In the genomic region with DNA sequence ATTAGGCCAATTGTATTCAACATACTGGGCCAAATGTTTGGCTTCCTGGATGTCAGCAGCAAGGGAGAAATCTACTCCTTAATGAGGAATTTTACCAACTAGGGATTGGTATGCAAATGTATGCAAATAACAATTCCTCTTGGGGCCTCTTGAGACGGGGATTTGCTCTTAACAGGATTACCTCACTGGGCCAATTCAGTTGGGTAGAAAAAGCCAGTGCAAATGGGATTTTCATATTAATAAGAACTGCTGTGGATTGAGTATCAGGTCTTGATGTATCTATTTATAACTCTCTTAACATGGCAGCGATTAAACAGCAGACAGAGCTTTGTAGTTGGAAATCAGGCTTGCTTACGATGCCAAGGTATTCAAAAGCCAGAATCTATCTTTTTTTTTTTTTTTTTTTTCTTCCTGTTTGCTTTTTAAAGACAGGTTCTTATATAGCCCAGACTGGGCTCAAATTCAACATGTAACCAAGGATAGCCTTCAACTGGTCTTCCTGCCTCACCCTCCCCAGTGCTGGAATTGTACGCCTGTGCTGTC, we compare ENCODE assay signal across 20 mouse cellular contexts.
DNase-seq lines count a peak whose midpoint lies in the region; ATAC-seq and TF ChIP-seq lines count a peak whose summit lies in the region.
"Had no signal": no experiment of that assay in that cellular context is flagged by ENCODE, and none has a peak within 500 bp of the region (broad histone marks: within the 10 kb centered on the region; RNA-seq: fewer than 3 reads in every experiment).

No protein-coding gene starts in this region.

- no peak overlapping the region for H3K27ac ChIP-seq in MEL (ENCODE audit: control insufficient read depth, low read depth, low read length)
- peak overlapping the region; percentile 64; the same call in 1 of the 2 replicates for H3K27ac ChIP-seq in forebrain, postnatal 0 days (ENCODE audit: low read depth, low read length)
- H3K27ac ChIP-seq in midbrain, embryonic 13.5 days = peak overlapping the region; percentile 52
- H3K27ac ChIP-seq: embryonic facial prominence, embryonic 10.5 days; intestine, embryonic 15.5 days; kidney, embryonic 15.5 days; macrophage; neural tube, embryonic 15.5 days; stomach, embryonic 15.5 days had no signal

- TF ChIP-seq RAD21 in MEL (IDR thresholded peaks at IDR 0.05; ENCODE audit: low read depth, low read length) = no peak

- no peak for TF ChIP-seq CTCF in MEL (IDR thresholded peaks at IDR 0.05 in 2 of 3, conservative IDR thresholded peaks at IDR 0.05 in 1 of 3; ENCODE audit: control insufficient read depth in 1 of 3, insufficient read depth in 1 of 3, low read depth in 2 of 3, low read length in 3 of 3, poor library complexity in 1 of 3, severe bottlenecking in 1 of 3)
- TF ChIP-seq CTCF in forebrain, postnatal 0 days (IDR thresholded peaks at IDR 0.05; ENCODE audit: low read depth) = no peak

- TF ChIP-seq EP300 in MEL (IDR thresholded peaks at IDR 0.05; ENCODE audit: low read depth in 1 of 2, low read length in 2 of 2) = no peak

- H3K36me3 ChIP-seq in MEL (ENCODE audit: control insufficient read depth in 1 of 2, insufficient read depth in 2 of 2, low read length in 2 of 2) = peaks cover 0 to 10% of the 10 kb centered on the region in 2 experiments; a peak in 2 of 4 replicates
- H3K36me3 ChIP-seq in forebrain, postnatal 0 days (ENCODE audit: insufficient read depth) = no peaks in the 10 kb centered on the region
- H3K36me3 ChIP-seq in midbrain, embryonic 13.5 days = no peaks in the 10 kb centered on the region
- H3K36me3 ChIP-seq: embryonic facial prominence, embryonic 10.5 days; intestine, embryonic 15.5 days; kidney, embryonic 15.5 days; neural tube, embryonic 15.5 days; stomach, embryonic 15.5 days had no signal

- peak overlapping the region; percentile 46 to 58 for H3K4me3 ChIP-seq in MEL (ENCODE audit: control insufficient read depth in 1 of 2, insufficient read depth in 1 of 2, low read depth in 2 of 2, low read length in 2 of 2)
- H3K4me3 ChIP-seq in forebrain, postnatal 0 days (ENCODE audit: low read depth, low read length) = no peak overlapping the region
- no peak overlapping the region for H3K4me3 ChIP-seq in midbrain, embryonic 13.5 days (replicated peaks)
- H3K4me3 ChIP-seq: embryonic facial prominence, embryonic 10.5 days; intestine, embryonic 15.5 days; kidney, embryonic 15.5 days; neural tube, embryonic 15.5 days; stomach, embryonic 15.5 days had no signal

- no peak for TF ChIP-seq POLR2A in MEL (IDR thresholded peaks at IDR 0.05; ENCODE audit: control insufficient read depth in 1 of 2, insufficient read depth in 1 of 2, low read depth in 1 of 2, low read length in 2 of 2, poor library complexity in 1 of 2)

- H3K79me2 ChIP-seq in MEL (ENCODE audit: control insufficient read depth, insufficient read depth, low read length, poor library complexity) = no peaks in the 10 kb centered on the region

- peak overlapping the region; percentile 45 for H3K9ac ChIP-seq in MEL (ENCODE audit: control insufficient read depth, low read depth, low read length, poor library complexity, severe bottlenecking)
- H3K9ac ChIP-seq in forebrain, postnatal 0 days = no peak overlapping the region
- H3K9ac ChIP-seq in midbrain, embryonic 13.5 days (replicated peaks) = no peak overlapping the region
- H3K9ac ChIP-seq: intestine, embryonic 15.5 days; kidney, embryonic 15.5 days; neural tube, embryonic 15.5 days; stomach, embryonic 15.5 days had no signal

- 16% methylated on average over 4 of the region's 4 CpGs for WGBS in forebrain, postnatal 0 days
- WGBS in midbrain, embryonic 13.5 days = 13% methylated on average over 4 of the region's 4 CpGs

- H3K4me2 ChIP-seq in forebrain, postnatal 0 days (ENCODE audit: low read depth) = no peak overlapping the region
- H3K4me2 ChIP-seq in midbrain, embryonic 13.5 days (replicated peaks) = no peak overlapping the region
- H3K4me2 ChIP-seq: intestine, embryonic 15.5 days; kidney, embryonic 15.5 days; neural tube, embryonic 15.5 days; stomach, embryonic 15.5 days had no signal

- no peaks in the 10 kb centered on the region for H3K9me3 ChIP-seq in MEL (replicated peaks; ENCODE audit: insufficient read depth, low read length)
- H3K9me3 ChIP-seq in forebrain, postnatal 0 days (ENCODE audit: low read length) = no peaks in the 10 kb centered on the region
- no peaks in the 10 kb centered on the region for H3K9me3 ChIP-seq in midbrain, embryonic 13.5 days
- H3K9me3 ChIP-seq: embryonic facial prominence, embryonic 10.5 days; intestine, embryonic 15.5 days; kidney, embryonic 15.5 days; neural tube, embryonic 15.5 days; stomach, embryonic 15.5 days had no signal

- peaks cover 0 to 26% of the 10 kb centered on the region in 2 experiments for H3K4me1 ChIP-seq in MEL (ENCODE audit: control insufficient read depth in 1 of 2, insufficient read depth in 2 of 2, low read length in 2 of 2)
- peaks cover 22% of the 10 kb centered on the region for H3K4me1 ChIP-seq in forebrain, postnatal 0 days (ENCODE audit: insufficient read depth)
- H3K4me1 ChIP-seq in midbrain, embryonic 13.5 days (replicated peaks) = peaks cover 23% of the 10 kb centered on the region
- H3K4me1 ChIP-seq: embryonic facial prominence, embryonic 10.5 days; intestine, embryonic 15.5 days; kidney, embryonic 15.5 days; neural tube, embryonic 15.5 days; stomach, embryonic 15.5 days had no signal

- peak; percentile 55 for DNase-seq in MEL (ENCODE audit: low read depth, low spot score)
- DNase-seq in brain, embryonic 18.5 days (ENCODE audit: low read depth, low spot score) = peak; percentile 56
- peak; percentile 71 for DNase-seq in forebrain, postnatal 0 days
- DNase-seq in urinary bladder, adult 18-20 months (ENCODE audit: low spot score in 2 of 2) = no peak
- DNase-seq in lung, postnatal 4 days = no peak
- no peak for DNase-seq in frontal cortex, postnatal 25 days (ENCODE audit: low spot score in 2 of 2)
- DNase-seq: adrenal gland, adult 8-10 months; cerebellum, adult 2 months; gastrocnemius, postnatal 36 days; heart, postnatal 10 days; layer of hippocampus, postnatal 36 days; liver; lung, adult 18-20 months had no signal

- ATAC-seq in forebrain, postnatal 0 days = peak; percentile 57; the same call in 1 of the 2 replicates
- ATAC-seq in midbrain, embryonic 13.5 days = peak; percentile 57
- ATAC-seq: intestine, embryonic 15.5 days had no signal

- no peaks in the 10 kb centered on the region; a peak in 1 of 4 replicates for H3K27me3 ChIP-seq in MEL (ENCODE audit: control insufficient read depth in 1 of 2, insufficient read depth in 2 of 2, low read length in 2 of 2)
- no peaks in the 10 kb centered on the region for H3K27me3 ChIP-seq in forebrain, postnatal 0 days (ENCODE audit: insufficient read depth, low read length)
- peaks cover 35% of the 10 kb centered on the region for H3K27me3 ChIP-seq in midbrain, embryonic 13.5 days
- H3K27me3 ChIP-seq: intestine, embryonic 15.5 days; kidney, embryonic 15.5 days; stomach, embryonic 15.5 days had no signal

TF ChIP-seq in MEL, 35 proteins besides CTCF, POLR2A, EP300 and RAD21:
- TF ChIP-seq ZMIZ1 (IDR thresholded peaks at IDR 0.05; ENCODE audit: low read depth, low read length) (no peak), ZKSCAN1 (IDR thresholded peaks at IDR 0.05; ENCODE audit: low read depth, low read length) (no peak), MYC (IDR thresholded peaks at IDR 0.05; ENCODE audit: low read depth, low read length) (no peak), TAL1 (IDR thresholded peaks at IDR 0.05; ENCODE audit: low read length) (no peak), ZNF384 (IDR thresholded peaks at IDR 0.05; ENCODE audit: low read depth, low read length) (peak; percentile 83)

Comparison
In these comparisons a context has a peak if more than half of its experiments do, and no peak if none do; other contexts are left out.
1. DNase-seq: peak in MEL (single experiment), brain, embryonic 18.5 days (single experiment) and forebrain, postnatal 0 days (single experiment); none in urinary bladder, adult 18-20 months (0 of 2), lung, postnatal 4 days (0 of 2) and frontal cortex, postnatal 25 days (0 of 2).
2. H3K4me3 ChIP-seq: peak in MEL (2 of 2); none in forebrain, postnatal 0 days (single experiment) and midbrain, embryonic 13.5 days (single experiment).